Mouse (Mus musculus) Patski (cell line): ENCODE measurements around the gene Tcerg1l. TPM values are rescaled to one million over a fixed set of nuclear protein-coding genes. Genes with fewer than 3 reads are reported as not detected.

Experiments used
- ATAC-seq: fragments of 100-300 bp; one replicate; pipeline ENCODE4 v1.8.0; 2021
- CTCF ChIA-PET: fragments of 350-600 bp; sonication (Branson Sonifier 250); formaldehyde crosslinking; loops from one replicate; lab custom pipeline; 2022; ENCODE audit warnings: inconsistent platforms; lab: Charles Lee
- POLR2A ChIA-PET: fragments of 350-600 bp; sonication (Branson Sonifier 250); formaldehyde crosslinking; loops from one replicate; lab custom pipeline; 2022; ENCODE audit warnings: antibody characterized with exemption, inconsistent platforms; lab: Charles Lee
- DNase-seq: peaks from one replicate; pipeline ENCODE4 v3.0.0-alpha.2; 2011; ENCODE audit warnings: low read depth, low spot score
- H3K27me3 ChIP-seq: fragments of 371-371 bp; one replicate; pipeline ENCODE4 v1.5.1; 2021
- CTCF ChIP-seq: fragments of 100-300 bp; IDR thresholded peaks from one replicate; pipeline ENCODE4 v1.5.1; 2021
- in situ Hi-C: fragments of 300-500 bp; cut with MboI; formaldehyde crosslinking; loops from 3 replicates; pipeline ENCODE4 v1.11.1; 2018; ENCODE audit warnings: low pct_unique_long_range_greater_than_20kb, mixed read lengths
- polyA plus RNA-seq: library from polyadenylated mRNA; unstranded; gene quantifications from one replicate; pipeline ENCODE4 v1.2.3, GENCODE M21; 2021

Gene Tcerg1l
- polyA plus RNA-seq, 1 experiment from 2014 or later = 0.05 TPM

DNA sequence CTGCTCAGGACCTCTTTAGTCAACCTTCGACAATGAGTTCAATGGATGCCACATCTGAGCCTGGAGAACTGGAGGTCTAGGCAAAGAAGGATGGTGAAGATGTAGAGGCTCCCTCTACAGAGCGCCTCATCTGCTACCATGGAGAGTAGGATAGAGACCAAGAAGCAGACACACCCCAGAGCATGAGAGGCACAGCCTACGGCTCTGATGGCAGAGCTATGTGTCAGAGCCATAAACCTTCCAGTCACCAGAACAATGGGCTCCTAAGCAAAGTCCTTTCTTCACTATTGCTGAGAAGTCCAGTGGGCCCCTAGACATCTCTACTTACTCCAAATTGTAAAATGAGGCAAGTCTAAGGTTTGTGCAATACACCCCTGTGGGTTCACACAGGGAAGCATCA lies 91.4 kb downstream of the Tcerg1l start:
- DNase-seq (no peak), ATAC-seq (no peak)
- ChIA-PET CTCF (no interaction called here), POLR2A (no interaction called here)
- in situ Hi-C loops = no loop called here
- no peak for TF ChIP-seq CTCF
- no peaks in the 10 kb centered on the region for H3K27me3 ChIP-seq

DNA sequence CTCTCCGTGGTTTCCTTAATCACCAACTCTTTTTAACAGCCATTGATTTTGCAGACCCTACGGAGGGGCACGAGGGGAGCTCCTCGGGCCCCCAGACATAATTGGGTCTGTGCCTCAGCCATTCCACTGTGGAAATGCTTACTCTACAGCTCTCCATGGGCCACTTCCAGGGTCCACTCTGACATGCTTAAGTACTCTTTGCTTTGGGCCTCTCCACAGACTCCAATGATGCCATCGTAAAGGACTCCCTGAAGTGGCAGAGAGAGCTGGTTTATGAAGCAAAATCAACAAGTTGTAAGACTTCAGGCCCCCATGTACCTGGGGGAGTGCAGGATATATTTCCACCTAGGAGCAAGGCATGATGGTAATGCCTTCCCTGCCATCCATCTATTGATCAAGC lies 112.7 kb downstream of the Tcerg1l start:
- in situ Hi-C loops = no loop called here
- H3K27me3 ChIP-seq = no peaks in the 10 kb centered on the region
- no peak for ATAC-seq
- DNase-seq = no peak
- CTCF ChIA-PET = no interaction called here
- no peak for TF ChIP-seq CTCF
- POLR2A ChIA-PET = no interaction called here

DNA sequence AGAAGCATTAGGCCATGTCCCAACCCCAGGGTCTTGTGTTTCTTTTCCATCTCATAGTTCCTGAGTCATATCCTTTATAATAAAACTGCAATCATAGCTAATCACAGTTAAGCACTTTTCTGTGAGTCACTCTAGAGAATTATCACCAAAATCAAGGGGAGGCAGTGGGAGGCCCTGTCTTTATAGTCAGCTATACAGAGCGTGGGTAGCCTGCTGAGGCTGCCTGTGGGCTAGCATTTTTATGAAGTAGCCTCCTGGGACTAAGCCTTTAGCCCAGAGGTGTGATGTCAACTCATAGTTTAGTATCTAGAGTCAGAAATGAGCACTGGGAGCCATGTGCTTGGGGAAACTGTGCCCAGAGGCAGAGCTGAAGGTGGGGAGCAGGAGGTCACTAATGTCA lies 122.3 kb downstream of the Tcerg1l start:
- ATAC-seq = peak; percentile 91
- in situ Hi-C loops = loop anchor here (5.0 kb wide), 1 partner anchor 47 kb away; no protein-coding TSS in a partner anchor
- CTCF ChIA-PET = no interaction called here
- no peaks in the 10 kb centered on the region for H3K27me3 ChIP-seq
- POLR2A ChIA-PET = no interaction called here
- peak; percentile 28 for DNase-seq
- TF ChIP-seq CTCF = no peak

GRCm38 (mm10) chr7:138271328-138271727 lies 126.2 kb downstream of the Tcerg1l start:
- DNase-seq (no peak), ATAC-seq (no peak)
- CTCF ChIA-PET = interaction anchor here (2.4 kb wide), 1 partner anchor 12 kb away, joined by 8 read pairs; no protein-coding TSS in a partner anchor
- POLR2A ChIA-PET = no interaction called here
- TF ChIP-seq CTCF = no peak
- no peaks in the 10 kb centered on the region for H3K27me3 ChIP-seq
- in situ Hi-C loops = no loop called here

DNA sequence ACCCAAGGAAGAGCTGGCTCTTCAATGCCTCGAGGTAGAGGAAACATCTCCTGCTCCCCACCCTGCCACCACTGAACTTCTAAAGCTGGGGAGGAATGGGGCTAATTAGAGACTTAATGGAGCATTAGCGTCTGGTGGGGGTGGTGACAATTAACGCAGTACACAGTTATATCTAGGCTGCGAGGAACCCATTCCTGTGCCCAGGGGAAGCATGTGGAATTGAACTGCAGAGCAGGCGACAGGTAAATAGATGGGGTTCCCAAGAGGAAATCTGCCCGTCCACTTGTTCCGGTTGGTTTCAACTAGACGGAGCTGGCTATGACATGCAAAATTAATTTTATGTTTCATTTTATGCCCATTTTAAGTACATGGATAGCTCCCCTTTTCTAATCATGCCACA lies 128.1 kb downstream of the Tcerg1l start:
- in situ Hi-C loops = no loop called here
- ChIA-PET CTCF (interaction anchor here (1.1 to 1.6 kb wide), 2 partner anchors 12 to 17 kb away, joined by 3 read pairs; no protein-coding TSS in a partner anchor), POLR2A (no interaction called here)
- no peaks in the 10 kb centered on the region for H3K27me3 ChIP-seq
- TF ChIP-seq CTCF = no peak
- ATAC-seq (no peak), DNase-seq (no peak)

GRCm38 (mm10) chr7:138267976-138268646 lies 129.4 kb downstream of the Tcerg1l start:
- in situ Hi-C loops = no loop called here
- POLR2A ChIA-PET = no interaction called here
- TF ChIP-seq CTCF = no peak
- DNase-seq = no peak
- no peaks in the 10 kb centered on the region for H3K27me3 ChIP-seq
- CTCF ChIA-PET = interaction anchor here (1.0 kb wide), 1 partner anchor 9 kb away, joined by 3 read pairs; no protein-coding TSS in a partner anchor
- ATAC-seq = no peak

DNA sequence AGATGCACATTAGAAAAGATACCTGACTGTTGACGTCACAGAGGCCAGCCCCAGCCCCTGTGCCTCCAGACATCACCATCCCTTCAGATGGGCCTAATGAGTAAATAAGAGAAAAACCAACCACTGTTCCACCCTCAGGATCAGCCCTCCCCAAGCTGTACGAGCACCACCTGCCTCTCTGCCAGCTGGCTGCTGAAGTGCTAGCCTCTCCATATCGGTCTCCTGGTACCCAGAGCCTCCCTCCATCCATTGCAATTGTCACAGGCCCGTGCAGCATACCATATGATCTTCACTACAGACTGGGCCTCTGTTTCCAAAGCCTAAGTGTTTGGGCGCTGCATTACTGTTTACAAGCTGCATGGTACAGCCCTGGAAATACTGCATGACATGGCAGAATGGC lies 148.9 kb downstream of the Tcerg1l start:
- in situ Hi-C loops = no loop called here
- TF ChIP-seq CTCF = no peak
- DNase-seq (no peak), ATAC-seq (no peak)
- POLR2A ChIA-PET = interaction anchor here (0.7 kb wide), 1 partner anchor 256 kb away, joined by 3 read pairs; no protein-coding TSS in a partner anchor
- CTCF ChIA-PET = no interaction called here
- no peaks in the 10 kb centered on the region for H3K27me3 ChIP-seq

DNA sequence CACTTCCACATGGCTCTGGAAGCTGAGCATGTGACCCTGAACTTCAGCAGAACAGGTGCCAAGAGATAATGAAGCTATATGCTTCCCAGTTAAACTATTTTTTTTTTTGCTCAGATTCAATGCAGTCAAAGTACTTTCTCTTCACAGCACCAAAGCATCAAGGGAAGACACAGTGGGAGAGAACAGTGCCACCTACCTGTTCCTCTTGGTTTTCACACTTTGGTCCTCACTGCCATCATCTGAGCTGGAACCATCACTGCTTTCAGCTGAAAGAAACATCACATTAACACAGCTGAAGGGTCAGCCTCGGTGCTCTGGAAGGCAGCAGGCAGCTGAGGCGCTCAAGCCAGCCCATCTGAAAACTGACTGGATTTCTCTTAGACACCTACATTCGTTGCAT lies 149.4 kb downstream of the Tcerg1l start:
- CTCF ChIA-PET = interaction anchor here (1.1 kb wide), 1 partner anchor 9 kb away, joined by 3 read pairs; no protein-coding TSS in a partner anchor
- TF ChIP-seq CTCF = peak; percentile 52
- no peak for ATAC-seq
- POLR2A ChIA-PET = interaction anchor here (0.7 kb wide), 1 partner anchor 256 kb away, joined by 3 read pairs; no protein-coding TSS in a partner anchor
- no peak for DNase-seq
- in situ Hi-C loops = no loop called here
- no peaks in the 10 kb centered on the region for H3K27me3 ChIP-seq

DNA sequence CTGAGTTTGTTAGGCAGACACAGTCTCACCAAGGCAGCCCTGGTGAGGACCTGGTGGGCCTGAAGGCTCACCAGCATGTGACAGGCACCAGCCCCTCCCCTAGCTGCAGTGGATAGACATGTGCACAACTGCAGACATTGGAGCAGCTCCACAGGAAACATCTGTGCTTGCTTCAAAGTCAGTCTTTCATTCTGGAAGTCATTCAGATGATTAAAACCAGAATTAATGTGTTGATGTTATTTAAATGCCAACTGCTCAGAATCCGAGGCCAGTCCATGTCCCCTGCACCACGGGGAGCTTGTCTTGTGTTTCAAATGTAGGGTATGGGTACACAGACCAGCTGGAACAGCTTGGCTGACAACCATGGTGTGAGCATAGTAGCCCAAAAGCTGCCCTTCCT lies 150.8 kb downstream of the Tcerg1l start:
- no peaks in the 10 kb centered on the region for H3K27me3 ChIP-seq
- CTCF ChIA-PET = interaction anchor here (0.9 kb wide), 1 partner anchor 10 kb away, joined by 3 read pairs; no protein-coding TSS in a partner anchor
- POLR2A ChIA-PET = no interaction called here
- in situ Hi-C loops = no loop called here
- TF ChIP-seq CTCF = no peak
- no peak for ATAC-seq
- DNase-seq = no peak

GRCm38 (mm10) chr7:138242229-138242628 lies 155.3 kb downstream of the Tcerg1l start:
- in situ Hi-C loops = no loop called here
- TF ChIP-seq CTCF = no peak
- CTCF ChIA-PET = no interaction called here

DNA sequence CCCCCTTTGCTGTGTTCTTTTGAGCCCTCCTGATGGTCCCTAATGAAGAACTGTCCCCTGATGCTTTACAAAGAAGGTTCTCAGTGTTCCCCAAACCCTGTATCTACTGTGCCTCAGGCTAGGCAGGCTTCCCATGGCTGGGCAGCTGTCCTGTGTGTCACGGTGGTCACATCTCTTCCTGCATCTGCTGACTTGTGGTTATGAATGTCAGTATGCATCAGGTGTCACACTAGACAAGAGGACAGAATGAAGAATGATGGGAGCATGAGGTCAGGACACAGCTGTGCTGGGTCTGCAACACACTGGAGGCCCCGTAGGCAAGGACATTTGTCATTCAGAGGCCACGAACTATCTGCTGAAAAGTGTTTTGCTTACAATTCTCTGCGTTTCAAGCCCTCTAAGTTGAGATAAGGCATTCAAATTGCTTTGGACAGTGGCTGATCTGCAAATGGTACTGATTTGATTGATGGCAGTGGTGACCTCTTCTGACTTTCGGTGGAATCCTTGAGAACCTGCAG lies 159.8 kb downstream of the Tcerg1l start:
- ChIA-PET CTCF (no interaction called here), POLR2A (no interaction called here)
- in situ Hi-C loops = no loop called here
- DNase-seq = no peak
- no peak for ATAC-seq
- TF ChIP-seq CTCF = no peak
- H3K27me3 ChIP-seq = no peaks in the 10 kb centered on the region

More at GRCm38 (mm10) chr7:138242229-138242628, 155.3 kb downstream of the Tcerg1l start:
- DNase-seq (no peak), ATAC-seq (no peak)
- no peaks in the 10 kb centered on the region for H3K27me3 ChIP-seq
- POLR2A ChIA-PET = no interaction called here
